Mouse (Mus musculus) CH12.LX (cell line): Measurements from ENCODE around the gene Ankrd50.

ENCODE experiments used
- MAZ ChIP-seq: IDR thresholded peaks from 2 replicates; pipeline ENCODE4 v1.6.1; 2012; ENCODE audit warnings: low read depth, mild to moderate bottlenecking, inconsistent platforms, low read length, improper control_type of control experiment, moderate library complexity
- PAX5 ChIP-seq: IDR thresholded peaks from 2 replicates; pipeline ENCODE4 v1.6.1; 2012; ENCODE audit warnings: low read length, inconsistent platforms, mixed read lengths

- TF ChIP-seq PAX5 = no peak
- no peak for TF ChIP-seq MAZ
These were observed 16.5 kb downstream of the Ankrd50 start for GRCm38 (mm10) chr3:38468131-38468530.
